Mouse (Mus musculus): ENCODE measurements around the gene Large1. TPM values are rescaled to one million over a fixed set of nuclear protein-coding genes. Genes with fewer than 3 reads are reported as not detected.

Gene Large1
- polyA plus RNA-seq, 1 experiment from 2014 or later: 5.0 TPM

- WGBS: 82% methylated on average over 2 of the region's 2 CpGs
- no peak for ATAC-seq (ENCODE audit: low FRiP score, low TSS enrichment)
- no peak overlapping the region for H3K4me3 ChIP-seq (ENCODE audit: low read length)
- H3K4me1 ChIP-seq (ENCODE audit: insufficient read depth, low read length): no peaks in the 10 kb centered on the region
- H3K9me3 ChIP-seq (ENCODE audit: low read length): no peaks in the 10 kb centered on the region
- H3K27me3 ChIP-seq (ENCODE audit: insufficient read depth, low read length): no peaks in the 10 kb centered on the region
- no peak overlapping the region for H3K4me2 ChIP-seq (replicated peaks; ENCODE audit: low read depth, low read length)
- H3K27ac ChIP-seq (ENCODE audit: low read length): no peak overlapping the region
- H3K9ac ChIP-seq (replicated peaks; ENCODE audit: low read length): no peak overlapping the region
- H3K36me3 ChIP-seq (ENCODE audit: insufficient read depth, low read length): 0 out of 2 replicates have a peak, but pooled peaks cover 4% of the 10 kb centered on the region
Measured at GRCm38 (mm10) chr8:72883033-72883432, 470.3 kb downstream of the Large1 start.

GRCm38 (mm10) chr8:72873411-72873810 is 479.9 kb downstream of the Large1 start:
- no peak for ATAC-seq (ENCODE audit: low FRiP score, low TSS enrichment)
- H3K4me3 ChIP-seq (ENCODE audit: low read length): no peak overlapping the region
- 90% methylated on average over 2 of the region's 2 CpGs for WGBS
- no peaks in the 10 kb centered on the region for H3K27me3 ChIP-seq (ENCODE audit: insufficient read depth, low read length)
- no peak overlapping the region for H3K9ac ChIP-seq (replicated peaks; ENCODE audit: low read length)
- H3K9me3 ChIP-seq (ENCODE audit: low read length): no peaks in the 10 kb centered on the region
- H3K36me3 ChIP-seq (ENCODE audit: insufficient read depth, low read length): no peaks in the 10 kb centered on the region
- no peak overlapping the region for H3K4me2 ChIP-seq (replicated peaks; ENCODE audit: low read depth, low read length)
- no peak overlapping the region for H3K27ac ChIP-seq (ENCODE audit: low read length)
- no peaks in the 10 kb centered on the region for H3K4me1 ChIP-seq (ENCODE audit: insufficient read depth, low read length)

- no peak overlapping the region for H3K27ac ChIP-seq (ENCODE audit: low read length)
- no peak overlapping the region for H3K4me2 ChIP-seq (replicated peaks; ENCODE audit: low read depth, low read length)
- ATAC-seq (ENCODE audit: low FRiP score, low TSS enrichment): no peak
- H3K9ac ChIP-seq (replicated peaks; ENCODE audit: low read length): no peak overlapping the region
- H3K36me3 ChIP-seq (ENCODE audit: insufficient read depth, low read length): peaks cover 10% of the 10 kb centered on the region
- H3K4me3 ChIP-seq (ENCODE audit: low read length): no peak overlapping the region
- no peaks in the 10 kb centered on the region for H3K27me3 ChIP-seq (ENCODE audit: insufficient read depth, low read length)
- no peaks in the 10 kb centered on the region for H3K9me3 ChIP-seq (ENCODE audit: low read length)
- H3K4me1 ChIP-seq (ENCODE audit: insufficient read depth, low read length): no peaks in the 10 kb centered on the region
Measured at GRCm38 (mm10) chr8:72846881-72847280, 506.5 kb downstream of the Large1 start.

- Histone ChIP-seq H3K9me3 (ENCODE audit: low read length) (no peaks in the 10 kb centered on the region), H3K4me2 (replicated peaks; ENCODE audit: low read depth, low read length) (no peak overlapping the region), H3K4me1 (ENCODE audit: insufficient read depth, low read length) (no peaks in the 10 kb centered on the region), H3K9ac (replicated peaks; ENCODE audit: low read length) (no peak overlapping the region), H3K4me3 (ENCODE audit: low read length) (no peak overlapping the region), H3K27me3 (ENCODE audit: insufficient read depth, low read length) (no peaks in the 10 kb centered on the region), H3K36me3 (ENCODE audit: insufficient read depth, low read length) (no peaks in the 10 kb centered on the region), H3K27ac (ENCODE audit: low read length) (no peak overlapping the region)
- ATAC-seq (ENCODE audit: low FRiP score, low TSS enrichment): no peak
- WGBS: 81% methylated on average over 4 of the region's 4 CpGs
Measured at GRCm38 (mm10) chr8:72835863-72836262, 517.5 kb downstream of the Large1 start.

- no peak overlapping the region for H3K4me3 ChIP-seq (ENCODE audit: low read length)
- WGBS: 90% methylated on average over 2 of the region's 2 CpGs
Measured at GRCm38 (mm10) chr8:72833112-72833511, 520.2 kb downstream of the Large1 start.

GRCm38 (mm10) chr8:72832371-72832770 is 521.0 kb downstream of the Large1 start:
- no peaks in the 10 kb centered on the region for H3K27me3 ChIP-seq (ENCODE audit: insufficient read depth, low read length)
- H3K36me3 ChIP-seq (ENCODE audit: insufficient read depth, low read length): no peaks in the 10 kb centered on the region
- ATAC-seq (ENCODE audit: low FRiP score, low TSS enrichment): no peak
- H3K4me3 ChIP-seq (ENCODE audit: low read length): no peak overlapping the region
- 64% methylated on average over 1 of the region's 1 CpGs for WGBS
- H3K4me1 ChIP-seq (ENCODE audit: insufficient read depth, low read length): no peaks in the 10 kb centered on the region
- no peak overlapping the region for H3K4me2 ChIP-seq (replicated peaks; ENCODE audit: low read depth, low read length)
- H3K27ac ChIP-seq (ENCODE audit: low read length): no peak overlapping the region
- no peaks in the 10 kb centered on the region for H3K9me3 ChIP-seq (ENCODE audit: low read length)
- no peak overlapping the region for H3K9ac ChIP-seq (replicated peaks; ENCODE audit: low read length)

More at GRCm38 (mm10) chr8:72833112-72833511, 520.2 kb downstream of the Large1 start:
- Histone ChIP-seq H3K36me3 (ENCODE audit: insufficient read depth, low read length) (no peaks in the 10 kb centered on the region), H3K9me3 (ENCODE audit: low read length) (no peaks in the 10 kb centered on the region), H3K27ac (ENCODE audit: low read length) (no peak overlapping the region), H3K9ac (replicated peaks; ENCODE audit: low read length) (no peak overlapping the region), H3K4me2 (replicated peaks; ENCODE audit: low read depth, low read length) (no peak overlapping the region), H3K27me3 (ENCODE audit: insufficient read depth, low read length) (no peaks in the 10 kb centered on the region), H3K4me1 (ENCODE audit: insufficient read depth, low read length) (no peaks in the 10 kb centered on the region)
- no peak for ATAC-seq (ENCODE audit: low FRiP score, low TSS enrichment)

GRCm38 (mm10) chr8:72817655-72818349 is 535.5 kb downstream of the Large1 start:
- WGBS: 88% methylated on average over 5 of the region's 5 CpGs
- no peak for ATAC-seq (ENCODE audit: low FRiP score, low TSS enrichment)

GRCm38 (mm10) chr8:72816679-72817078 is 536.7 kb downstream of the Large1 start:
- Histone ChIP-seq H3K4me2 (replicated peaks; ENCODE audit: low read depth, low read length) (no peak overlapping the region), H3K27me3 (ENCODE audit: insufficient read depth, low read length) (no peaks in the 10 kb centered on the region), H3K9me3 (ENCODE audit: low read length) (no peaks in the 10 kb centered on the region), H3K4me1 (ENCODE audit: insufficient read depth, low read length) (no peaks in the 10 kb centered on the region), H3K4me3 (ENCODE audit: low read length) (no peak overlapping the region), H3K36me3 (ENCODE audit: insufficient read depth, low read length) (no peaks in the 10 kb centered on the region), H3K9ac (replicated peaks; ENCODE audit: low read length) (no peak overlapping the region), H3K27ac (ENCODE audit: low read length) (no peak overlapping the region)
- no peak for ATAC-seq (ENCODE audit: low FRiP score, low TSS enrichment)

More at GRCm38 (mm10) chr8:72817655-72818349, 535.5 kb downstream of the Large1 start:
- Histone ChIP-seq H3K4me1 (ENCODE audit: insufficient read depth, low read length) (no peaks in the 10 kb centered on the region), H3K9me3 (ENCODE audit: low read length) (no peaks in the 10 kb centered on the region), H3K4me3 (ENCODE audit: low read length) (no peak overlapping the region), H3K9ac (replicated peaks; ENCODE audit: low read length) (no peak overlapping the region), H3K36me3 (ENCODE audit: insufficient read depth, low read length) (no peaks in the 10 kb centered on the region), H3K4me2 (replicated peaks; ENCODE audit: low read depth, low read length) (no peak overlapping the region), H3K27ac (ENCODE audit: low read length) (no peak overlapping the region), H3K27me3 (ENCODE audit: insufficient read depth, low read length) (no peaks in the 10 kb centered on the region)

- Histone ChIP-seq H3K36me3 (ENCODE audit: insufficient read depth, low read length) (no peaks in the 10 kb centered on the region), H3K9me3 (ENCODE audit: low read length) (no peaks in the 10 kb centered on the region), H3K9ac (replicated peaks; ENCODE audit: low read length) (no peak overlapping the region), H3K4me1 (ENCODE audit: insufficient read depth, low read length) (no peaks in the 10 kb centered on the region), H3K4me2 (replicated peaks; ENCODE audit: low read depth, low read length) (no peak overlapping the region), H3K27me3 (ENCODE audit: insufficient read depth, low read length) (no peaks in the 10 kb centered on the region), H3K4me3 (ENCODE audit: low read length) (no peak overlapping the region), H3K27ac (ENCODE audit: low read length) (no peak overlapping the region)
- ATAC-seq (ENCODE audit: low FRiP score, low TSS enrichment): no peak
- WGBS: 89% methylated on average over 7 of the region's 7 CpGs
Measured at GRCm38 (mm10) chr8:72815681-72816080, 537.7 kb downstream of the Large1 start.

GRCm38 (mm10) chr8:72812690-72813089 is 540.6 kb downstream of the Large1 start:
- no peak overlapping the region for H3K27ac ChIP-seq (ENCODE audit: low read length)
- no peaks in the 10 kb centered on the region for H3K36me3 ChIP-seq (ENCODE audit: insufficient read depth, low read length)
- no peak overlapping the region for H3K4me3 ChIP-seq (ENCODE audit: low read length)
- WGBS: 94% methylated on average over 3 of the region's 3 CpGs
- H3K27me3 ChIP-seq (ENCODE audit: insufficient read depth, low read length): no peaks in the 10 kb centered on the region
- H3K4me2 ChIP-seq (replicated peaks; ENCODE audit: low read depth, low read length): no peak overlapping the region
- no peak overlapping the region for H3K9ac ChIP-seq (replicated peaks; ENCODE audit: low read length)
- H3K4me1 ChIP-seq (ENCODE audit: insufficient read depth, low read length): no peaks in the 10 kb centered on the region
- no peaks in the 10 kb centered on the region for H3K9me3 ChIP-seq (ENCODE audit: low read length)
- ATAC-seq (ENCODE audit: low FRiP score, low TSS enrichment): no peak
